Mouse (Mus musculus): ENCODE measurements around the gene Dgki.

The Dgki gene

DNA sequence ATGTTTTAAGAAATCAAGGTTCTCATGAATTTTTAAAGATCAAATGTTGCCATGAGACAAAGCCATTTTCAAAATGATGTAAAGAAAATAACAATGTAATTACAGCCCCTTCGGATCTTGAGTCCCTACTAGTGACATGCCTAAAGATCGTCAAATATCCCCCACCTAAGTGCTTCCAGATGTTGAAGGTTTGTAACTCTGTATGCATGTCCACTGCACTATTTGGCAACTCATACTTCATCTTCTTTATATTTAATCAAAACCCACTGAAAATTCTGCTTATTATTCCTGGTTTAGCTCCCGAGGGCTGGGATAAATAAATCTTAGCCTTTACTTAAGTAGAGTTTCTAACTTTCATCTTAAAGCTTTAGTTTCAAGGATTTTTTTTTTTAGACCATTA, 458.3 kb downstream of the Dgki start:
- DNase-seq: no peak

DNA sequence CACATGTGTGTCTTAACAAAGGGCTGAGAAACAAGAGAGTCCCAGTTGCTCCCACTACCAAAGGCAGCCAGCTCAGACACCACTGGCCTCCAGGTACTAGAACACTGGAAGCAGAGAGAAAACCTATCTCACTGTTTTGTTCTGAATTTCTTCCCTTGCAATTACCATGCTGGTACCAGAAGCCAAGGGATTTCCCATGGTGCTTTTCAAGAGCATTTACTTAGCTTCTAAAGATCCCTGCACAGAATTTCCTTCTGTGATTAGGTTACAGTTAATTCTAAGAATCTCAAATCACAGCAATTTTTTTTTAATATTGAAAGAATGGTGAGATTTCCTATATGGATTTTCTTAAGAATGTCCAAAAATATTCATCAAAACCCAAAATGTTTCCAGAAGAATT, 458.8 kb downstream of the Dgki start:
- no peak for DNase-seq

GRCm38 (mm10) chr6:36838747-36839146, 461.2 kb downstream of the Dgki start:
- DNase-seq: no peak

GRCm38 (mm10) chr6:36835351-36835750, 464.6 kb downstream of the Dgki start:
- DNase-seq: no peak

DNA sequence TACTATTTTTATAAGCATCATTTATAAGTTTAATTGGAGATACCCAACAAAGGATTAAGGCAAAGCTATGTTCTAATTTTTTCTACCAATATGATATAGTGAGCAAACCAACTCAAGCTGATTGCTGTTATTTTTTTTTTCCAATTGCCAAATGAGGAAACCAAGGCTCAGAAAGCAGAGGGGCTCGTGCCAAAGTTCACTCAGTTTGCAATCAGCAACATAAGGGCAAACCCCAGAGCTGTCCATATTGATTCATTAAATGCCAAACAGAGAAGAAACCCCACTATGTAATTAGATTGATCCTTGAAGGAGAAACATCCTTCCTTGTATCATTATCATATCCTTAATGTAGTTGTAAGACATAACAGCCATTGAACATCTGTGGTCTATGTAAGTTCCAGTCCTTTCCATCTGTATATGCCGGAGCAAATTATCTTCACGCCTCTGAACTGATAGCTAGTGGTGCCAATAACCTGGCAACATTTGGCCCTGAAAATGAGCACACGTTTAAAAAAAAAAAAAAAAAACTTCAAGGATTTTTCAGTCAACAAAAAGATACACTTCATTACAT, 465.2 kb downstream of the Dgki start:
- DNase-seq: no peak

DNA sequence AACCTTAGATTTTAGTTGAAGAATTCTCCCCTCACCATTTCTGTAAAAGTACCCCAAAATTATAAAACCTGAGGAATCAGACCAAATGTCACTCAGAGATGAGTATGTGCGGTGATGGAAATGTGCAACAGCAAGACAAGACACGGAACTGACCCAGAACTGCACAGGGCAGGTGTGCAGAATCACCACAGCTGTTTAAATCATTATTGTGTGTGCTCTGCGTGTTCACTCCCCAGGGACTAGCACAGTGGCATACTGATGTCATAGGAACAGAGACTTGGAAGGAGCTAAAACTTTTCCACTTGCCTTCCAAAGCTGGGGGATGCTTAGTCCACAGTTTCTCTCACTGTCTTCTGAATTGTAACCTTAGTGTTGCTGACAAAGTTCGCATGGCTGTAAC, 467.3 kb downstream of the Dgki start:
- no peak for DNase-seq

DNA sequence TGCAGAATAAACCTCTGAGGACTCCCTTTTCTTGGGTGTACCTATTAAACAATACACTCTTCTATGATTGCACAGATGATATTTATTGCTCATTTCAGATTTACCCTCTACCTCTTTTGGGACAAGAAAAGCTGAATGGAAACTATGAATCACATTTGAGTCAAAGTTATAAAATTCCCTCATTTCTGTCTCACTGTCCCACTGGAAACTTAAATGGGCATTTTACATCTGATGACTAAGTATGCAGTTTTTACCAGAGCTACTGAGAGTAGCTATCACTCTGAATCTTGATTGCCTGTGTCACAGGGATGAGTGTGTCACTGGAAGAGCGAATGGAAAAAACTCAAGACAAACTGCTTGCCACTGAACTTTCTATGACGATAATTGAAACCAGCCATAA, 467.8 kb downstream of the Dgki start:
- DNase-seq: no peak

GRCm38 (mm10) chr6:36830371-36830925, 469.5 kb downstream of the Dgki start:
- DNase-seq: no peak

DNA sequence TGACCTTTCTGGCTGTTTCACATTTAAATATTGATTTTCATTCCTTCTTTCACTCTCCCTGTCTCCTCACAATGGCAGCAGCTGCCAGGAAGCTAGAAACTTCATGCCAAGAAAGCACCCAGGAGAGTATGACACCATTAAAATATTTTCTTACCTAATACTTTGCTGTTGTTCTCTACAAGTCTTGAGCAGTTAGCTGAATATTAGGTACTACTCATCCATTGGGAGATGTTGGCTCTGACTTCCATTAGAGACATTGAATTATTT, 480.3 kb downstream of the Dgki start:
- DNase-seq: no peak

GRCm38 (mm10) chr6:36819019-36819783, 480.8 kb downstream of the Dgki start:
- no peak for DNase-seq

DNA sequence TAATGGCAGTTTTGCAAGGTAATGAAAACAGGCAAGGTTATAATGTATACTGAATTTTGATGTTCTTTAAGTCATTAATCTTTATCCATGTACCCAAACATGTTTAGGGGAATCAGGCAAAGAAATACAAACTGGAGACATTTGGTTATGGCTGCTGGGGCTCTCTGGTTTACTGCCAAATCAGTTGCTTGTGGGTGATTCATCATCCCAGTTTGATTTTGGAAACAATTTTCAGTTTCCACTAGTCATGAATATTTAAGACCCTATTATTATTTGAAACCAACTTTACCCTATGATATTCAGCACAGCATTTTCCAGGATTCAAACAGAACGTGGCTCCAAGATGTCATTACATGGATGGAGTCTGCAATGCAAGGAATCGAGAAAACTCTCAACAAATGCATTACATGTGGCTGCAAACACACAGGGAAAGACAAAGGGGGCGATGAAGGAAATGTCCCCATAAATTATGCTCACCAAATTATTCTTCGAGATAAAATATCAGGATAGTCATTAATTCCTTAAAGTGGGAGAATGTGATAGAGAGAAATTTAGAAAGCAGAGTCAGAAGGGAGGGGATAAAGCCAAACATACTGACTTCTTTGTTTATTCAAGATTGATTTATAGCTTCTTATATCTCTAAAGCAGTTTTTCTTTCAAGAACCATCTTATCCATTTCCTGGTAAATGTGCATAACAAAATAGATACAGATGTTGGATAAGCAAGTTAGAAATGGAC, 481.5 kb downstream of the Dgki start:
- no peak for DNase-seq

DNA sequence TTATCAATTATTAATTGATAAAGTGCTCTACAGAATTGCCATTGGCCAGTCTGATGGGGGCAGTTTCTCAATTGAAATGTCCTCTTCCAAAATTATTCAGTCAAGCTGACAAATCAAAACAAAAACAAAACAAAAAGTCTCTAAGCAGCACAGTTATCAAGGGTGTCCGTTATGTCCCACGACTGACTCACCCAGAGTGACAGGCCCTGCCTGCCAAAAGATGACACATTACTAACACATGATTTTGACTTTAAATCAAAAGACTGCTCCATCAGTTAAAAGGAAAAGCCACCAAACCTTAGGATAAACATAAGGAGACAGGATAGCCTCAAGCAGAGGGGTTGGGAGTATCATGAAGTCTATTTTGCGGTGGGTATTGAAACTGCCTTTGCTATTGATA, 483.3 kb downstream of the Dgki start:
- no peak for DNase-seq

GRCm38 (mm10) chr6:36815992-36816391, 484.0 kb downstream of the Dgki start:
- DNase-seq: no peak

- no peak for DNase-seq
Observed at GRCm38 (mm10) chr6:36812666-36813515, 487.1 kb downstream of the Dgki start.

GRCm38 (mm10) chr6:36810448-36810847, 489.5 kb downstream of the Dgki start:
- no peak for DNase-seq

DNA sequence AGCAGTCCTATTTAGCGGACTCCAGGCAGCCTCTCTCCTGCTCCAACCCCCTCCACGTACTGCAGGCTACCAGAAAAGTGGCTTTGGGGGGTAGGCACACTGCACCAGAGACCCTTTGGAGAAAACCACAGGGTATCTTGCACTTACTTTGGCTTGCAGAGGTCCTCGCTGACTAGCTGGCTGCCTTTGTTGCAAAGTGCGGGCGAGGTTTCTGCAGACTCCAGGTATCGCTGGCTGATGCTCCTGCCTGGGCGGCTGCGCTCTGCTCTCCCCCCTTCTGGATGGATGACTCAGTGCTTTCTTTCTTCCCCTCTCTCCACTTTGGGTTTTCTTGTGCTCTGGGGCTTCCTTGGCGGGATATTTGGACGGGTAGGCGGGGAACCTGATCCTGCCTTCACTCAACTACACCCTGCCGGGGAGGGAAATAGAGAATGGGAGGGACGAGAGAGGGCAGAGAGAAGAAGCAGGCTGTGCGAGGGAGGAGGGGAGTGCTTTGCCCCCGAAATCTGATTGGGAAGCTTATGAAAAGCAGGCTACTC, 490.2 kb downstream of the Dgki start, which contains the start of gene Ptn:
Ptn (minus strand) TSS at position 474 of the 539 bp plus-strand sequence.
- no peak for DNase-seq

DNA sequence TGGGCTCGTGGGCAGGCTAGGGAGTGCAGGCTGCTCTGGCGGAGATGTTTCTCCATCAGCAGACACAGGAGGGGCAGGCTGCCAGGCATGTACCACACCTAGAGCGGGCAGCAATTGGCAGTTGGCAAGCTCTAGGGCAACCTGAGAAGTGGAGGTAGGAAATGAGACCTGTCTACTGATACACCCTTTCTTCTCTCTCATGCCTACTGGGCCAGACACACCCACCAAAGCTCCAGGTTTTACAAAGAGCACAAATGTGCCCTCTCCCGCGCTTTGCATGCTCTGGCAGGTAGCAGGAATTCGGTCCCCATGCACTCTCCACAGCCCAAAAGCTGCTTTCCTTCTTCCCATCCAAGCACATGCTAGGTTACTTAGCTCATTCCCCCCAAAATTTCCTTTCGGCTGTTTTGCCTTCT, 490.7 kb downstream of the Dgki start:
- DNase-seq: no peak

- DNase-seq: no peak
Observed at GRCm38 (mm10) chr6:36808306-36809058, 491.5 kb downstream of the Dgki start.

DNA sequence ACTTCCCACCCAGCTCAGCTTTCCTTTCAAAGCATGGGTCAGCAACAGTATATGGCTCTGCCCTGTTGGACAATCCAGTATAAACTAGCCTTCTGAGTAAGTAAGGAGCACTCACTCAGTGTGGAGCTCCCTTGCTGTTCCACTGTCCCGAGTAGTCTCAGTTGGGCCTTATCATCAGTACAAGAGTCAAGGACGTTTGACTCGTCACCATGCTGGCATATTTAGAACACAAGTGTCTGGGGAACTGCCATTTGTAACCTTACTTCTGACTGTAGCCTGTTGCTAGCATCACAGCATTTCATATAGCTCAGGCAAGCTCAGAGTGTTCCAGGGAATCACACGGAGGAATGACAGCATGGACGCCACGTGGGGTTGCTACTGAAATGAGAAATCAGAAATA, 493.1 kb downstream of the Dgki start:
- DNase-seq: no peak

DNA sequence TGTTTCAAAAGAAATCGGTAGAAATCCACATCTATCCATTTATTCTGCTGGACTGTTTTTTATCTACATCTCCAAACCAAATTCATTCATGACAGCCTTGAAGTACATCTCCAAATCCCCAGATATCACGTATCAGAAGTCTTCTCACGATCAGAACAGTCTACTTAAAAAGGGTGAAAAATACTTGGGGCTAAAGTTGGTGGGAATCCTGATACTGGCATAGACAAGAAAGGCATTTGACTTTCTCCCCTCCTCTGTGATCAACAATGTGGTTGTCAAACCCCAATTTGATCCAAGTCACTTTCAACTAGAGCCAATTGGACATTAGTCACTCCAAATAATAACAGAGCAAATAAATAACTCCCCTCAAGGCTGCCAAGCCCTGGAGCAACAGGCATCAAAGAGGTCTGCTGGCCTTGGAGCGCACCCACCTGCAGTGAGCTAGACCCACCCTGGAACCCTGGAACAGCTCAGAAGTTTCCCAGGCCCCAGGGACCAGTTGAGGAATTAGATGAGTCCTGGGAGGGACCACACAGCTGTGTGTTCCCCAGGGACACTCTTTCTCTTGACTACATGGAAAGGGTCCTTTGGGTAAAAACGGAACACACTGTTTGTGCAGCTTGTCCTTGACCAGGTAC, 499.6 kb downstream of the Dgki start:
- DNase-seq: no peak

- DNase-seq: no peak
Observed at GRCm38 (mm10) chr6:36797066-36797655, 502.8 kb downstream of the Dgki start.

All from B cell, adult 2 months (primary cell).